Mouse (Mus musculus) small intestine, adult 2 months (tissue): ENCODE data around the gene Slc28a3.

ENCODE experiments used
- CTCF ChIP-seq: fragments of 200-500 bp; IDR thresholded peaks from 2 replicates; pipeline ENCODE4 v1.5.1; 2012; ENCODE audit warnings: low read depth, mild to moderate bottlenecking, control low read depth, inconsistent platforms, low read length, moderate library complexity, mixed read lengths; ENCODE audit not compliant: insufficient replicate concordance, insufficient read length; ENCODE audit errors: extremely low read depth
- POLR2A ChIP-seq: fragments of 200-500 bp; IDR thresholded peaks from 2 replicates; pipeline ENCODE4 v1.6.1; 2012; ENCODE audit warnings: low read depth, mild to moderate bottlenecking, control low read depth, inconsistent platforms, low read length, moderate library complexity

- no peak for TF ChIP-seq CTCF
- TF ChIP-seq POLR2A: no peak
Observed at GRCm38 (mm10) chr13:58503610-58504009, 107.1 kb downstream of the Slc28a3 start.
